Mouse (Mus musculus) frontal cortex, adult (tissue): ENCODE results near the gene Nup210l.
"Not testable (repeated sequence)": the region's sequence is repeated elsewhere in the genome, so short reads cannot be mapped to it uniquely, and the experiment has no call there.

Experiments
- ATAC-seq: cut with Nextera tagmentation; 2 replicates; pipeline ENCODE4 v1.9.2; 2017; ENCODE audit warnings: mild to moderate bottlenecking, moderate library complexity, mixed read lengths; ENCODE audit not compliant: low TSS enrichment

Gene Nup210l

DNA sequence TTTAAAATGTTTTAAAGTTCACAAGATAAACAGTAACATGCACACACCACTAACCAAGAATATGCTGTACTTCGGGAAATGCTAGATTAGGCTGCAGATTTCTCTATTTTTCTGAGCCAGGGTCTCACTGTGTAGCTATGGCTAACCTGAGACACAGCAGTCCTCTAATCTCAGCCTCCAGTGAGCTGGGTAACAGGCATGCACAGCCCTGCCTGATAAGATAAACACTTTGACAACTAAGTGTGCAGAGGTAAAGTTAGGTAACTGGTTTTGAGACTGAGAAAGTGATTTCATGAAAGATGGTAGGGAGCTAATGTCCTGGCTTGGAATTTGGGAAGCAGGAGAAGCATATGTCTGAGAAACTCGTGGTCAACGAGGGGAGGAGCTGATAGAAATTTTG lies 9.5 kb upstream of the Nup210l start:
- ATAC-seq: no peak

DNA sequence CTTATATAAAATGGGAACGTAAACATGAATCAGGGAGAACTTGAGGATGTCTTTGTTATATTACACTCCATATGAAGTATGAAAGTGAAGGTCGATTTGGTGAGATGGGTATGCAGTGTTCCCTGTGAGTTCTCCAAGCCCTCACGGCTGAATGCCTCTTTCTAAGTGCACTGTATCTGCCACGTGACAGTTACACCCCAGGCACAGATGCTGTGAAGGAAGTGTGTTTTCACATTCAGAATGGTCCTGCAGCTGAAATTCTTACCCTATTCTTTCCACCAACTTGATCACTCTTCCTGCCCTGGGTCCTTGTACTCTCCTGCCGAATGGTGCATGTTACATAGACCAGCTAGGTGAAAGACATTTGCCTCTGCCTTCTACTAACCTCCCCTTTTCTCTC lies 6.0 kb upstream of the Nup210l start:
- peak; percentile 75 for ATAC-seq

DNA sequence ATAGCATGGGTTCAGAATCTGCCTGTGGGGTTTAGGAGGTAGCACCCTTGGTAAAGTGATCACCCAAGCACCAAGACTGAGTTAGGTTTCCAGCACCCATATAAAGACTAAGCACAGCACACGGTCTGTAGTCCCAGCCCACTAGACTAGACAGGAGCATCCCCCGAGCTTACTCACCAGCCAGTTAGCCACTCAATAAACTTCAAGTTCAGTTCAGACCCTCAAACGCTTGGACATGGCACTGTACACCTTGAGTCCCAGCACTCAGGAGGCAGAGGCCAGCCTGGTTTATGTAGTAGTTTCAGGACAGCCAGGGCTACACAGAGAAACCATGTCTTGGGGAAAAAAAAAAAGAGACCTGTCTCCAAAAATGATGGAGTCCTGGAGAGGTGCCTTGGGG lies 2.9 kb upstream of the Nup210l start:
- no peak for ATAC-seq

- ATAC-seq: no peak
Observed at GRCm38 (mm10) chr3:90101673-90102072, 2.3 kb upstream of the Nup210l start.

GRCm38 (mm10) chr3:90102239-90102638 lies 1.7 kb upstream of the Nup210l start:
- no peak for ATAC-seq

DNA sequence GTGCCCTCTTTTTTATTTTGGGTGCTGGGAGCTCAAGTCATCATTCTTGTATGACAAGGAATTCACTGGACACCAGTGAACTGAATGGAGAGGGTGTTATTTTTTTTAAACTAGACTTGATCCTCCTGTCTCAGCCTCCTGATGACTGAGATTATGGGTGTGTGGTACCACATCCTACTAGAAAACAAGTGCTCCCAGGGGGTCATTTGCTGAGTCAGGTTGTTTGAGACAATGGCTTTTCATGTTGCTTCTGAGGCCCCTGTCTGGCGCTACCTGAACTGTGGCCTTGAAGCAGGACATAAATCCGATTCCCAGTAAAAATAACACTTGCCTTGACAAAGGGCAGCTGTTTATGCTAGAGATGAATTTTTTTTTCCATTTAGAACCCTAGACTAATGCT lies 756 bp upstream of the Nup210l start:
- no peak for ATAC-seq

GRCm38 (mm10) chr3:90111706-90112105 lies 7.8 kb downstream of the Nup210l start:
- ATAC-seq: peak; percentile 95

- ATAC-seq: no peak
Observed at GRCm38 (mm10) chr3:90114342-90114741, 10.4 kb downstream of the Nup210l start.

- no peak for ATAC-seq
Observed at GRCm38 (mm10) chr3:90115526-90115925, 11.6 kb downstream of the Nup210l start.

DNA sequence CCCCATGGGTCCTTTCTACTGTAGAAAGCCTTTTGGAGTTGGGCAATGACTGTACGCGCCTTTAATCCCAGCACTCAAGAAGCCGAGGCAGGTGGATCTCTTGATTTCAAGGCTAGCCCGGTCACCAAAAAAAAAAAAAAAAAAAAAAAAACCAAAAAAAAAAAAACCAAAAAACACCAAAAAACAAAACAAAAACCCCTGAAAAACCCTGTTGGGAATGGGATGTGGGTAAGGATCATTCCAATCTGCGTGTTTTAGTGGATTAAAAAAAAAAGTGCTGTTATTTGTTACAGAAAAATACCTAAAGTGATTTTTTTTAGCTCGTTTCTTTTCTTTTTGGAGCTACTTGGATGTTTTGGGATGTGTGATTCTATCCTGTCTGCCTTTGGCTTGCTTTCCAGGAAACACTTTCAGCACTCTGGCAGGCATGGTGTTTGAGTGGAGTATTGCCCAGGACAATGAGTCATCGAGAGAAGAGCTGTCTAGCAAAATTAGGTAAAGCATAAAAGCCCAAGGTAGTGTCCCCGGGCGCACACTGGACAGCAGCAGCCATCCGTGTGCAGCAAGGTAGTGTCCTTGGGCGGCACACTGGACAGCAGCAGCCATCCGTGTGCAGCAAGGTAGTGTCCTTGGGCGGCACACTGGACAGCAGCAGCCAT lies 14.3 kb downstream of the Nup210l start:
- peak; percentile 97 for ATAC-seq

- ATAC-seq: not testable (repeated sequence)
Observed at GRCm38 (mm10) chr3:90122036-90122435, 18.1 kb downstream of the Nup210l start.

DNA sequence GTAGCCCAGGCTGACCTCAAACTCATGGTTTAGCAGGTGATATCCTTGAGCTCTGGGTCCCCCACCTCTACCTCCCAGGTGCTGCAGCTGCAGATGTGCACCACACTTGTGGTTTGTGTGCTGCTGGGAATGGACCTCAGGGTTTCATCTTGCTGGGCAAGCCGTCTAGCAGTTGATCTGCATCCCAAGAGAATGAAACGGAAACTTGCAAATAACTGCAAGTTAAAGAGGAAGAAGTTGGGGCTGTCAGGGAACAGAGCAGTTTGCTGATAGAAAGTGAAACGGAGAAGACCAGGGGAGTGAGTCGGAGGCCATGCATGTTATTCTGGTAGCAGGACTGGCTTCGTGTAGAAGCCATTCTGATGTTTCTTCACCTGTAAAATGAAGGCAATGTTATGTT lies 21.8 kb downstream of the Nup210l start:
- ATAC-seq: no peak

- peak; percentile 95 for ATAC-seq
Observed at GRCm38 (mm10) chr3:90127881-90128280, 23.9 kb downstream of the Nup210l start.

DNA sequence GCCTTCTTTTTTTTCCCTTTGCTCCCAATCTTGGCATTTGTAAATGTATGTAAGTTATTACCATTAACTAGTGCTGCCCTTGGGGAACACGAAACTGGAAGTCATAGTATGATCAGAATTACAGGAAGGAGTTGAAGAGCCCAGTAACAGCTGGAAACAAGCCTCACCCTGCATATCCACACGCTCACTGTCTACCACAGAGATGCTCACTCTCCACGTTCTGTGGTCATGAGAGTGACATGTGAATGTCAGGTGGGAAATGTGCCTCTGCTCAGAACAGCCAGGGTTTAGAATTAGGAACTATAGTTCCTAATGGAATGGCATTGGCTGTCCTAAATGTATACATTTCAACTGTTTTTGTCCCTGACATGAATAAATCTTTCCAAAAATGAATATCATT lies 28.8 kb downstream of the Nup210l start:
- ATAC-seq: no peak

DNA sequence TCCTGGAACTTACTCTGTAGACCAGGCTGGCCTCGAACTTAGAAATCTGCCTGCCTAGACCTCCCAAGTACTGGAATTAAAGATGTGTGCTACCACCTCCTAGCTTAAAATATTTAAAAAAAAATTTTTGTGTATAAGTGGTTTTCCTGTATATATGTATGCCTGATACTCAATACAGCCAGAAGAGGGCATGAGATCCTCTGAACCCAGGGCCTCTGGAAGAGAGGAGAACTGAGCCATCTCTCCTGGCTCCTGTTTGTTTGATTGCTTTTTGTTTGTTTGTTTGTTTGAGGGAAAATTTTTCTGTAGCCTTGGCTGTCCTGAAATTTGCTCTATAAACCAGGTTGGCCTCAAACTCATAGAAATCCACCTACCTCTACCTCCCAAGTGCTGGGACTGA lies 29.4 kb downstream of the Nup210l start:
- ATAC-seq: no peak

GRCm38 (mm10) chr3:90134483-90134882 lies 30.6 kb downstream of the Nup210l start:
- no peak for ATAC-seq

- no peak for ATAC-seq
Observed at GRCm38 (mm10) chr3:90134993-90135392, 31.1 kb downstream of the Nup210l start.

DNA sequence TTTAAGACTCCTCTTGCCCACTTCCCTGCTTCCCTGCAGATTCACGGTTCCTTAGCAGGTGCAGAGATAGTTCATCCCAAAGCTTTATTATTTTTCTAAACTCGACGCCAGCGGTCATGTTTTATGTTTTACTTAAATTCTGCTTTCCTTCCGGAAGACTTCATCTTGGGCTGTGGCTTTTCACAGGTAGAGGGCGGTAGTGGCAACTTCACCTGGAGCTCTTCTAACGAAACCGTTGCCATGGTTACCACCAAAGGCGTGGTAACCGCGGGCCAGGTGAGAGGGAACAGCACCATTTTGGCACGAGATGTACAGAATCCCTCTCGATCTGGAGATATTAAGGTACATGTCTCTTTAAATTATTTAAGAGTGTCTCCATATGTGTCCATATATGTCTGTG lies 32.7 kb downstream of the Nup210l start:
- ATAC-seq: no peak

GRCm38 (mm10) chr3:90137606-90138005 lies 33.7 kb downstream of the Nup210l start:
- no peak for ATAC-seq

GRCm38 (mm10) chr3:90139962-90140361 lies 36.0 kb downstream of the Nup210l start:
- no peak for ATAC-seq

DNA sequence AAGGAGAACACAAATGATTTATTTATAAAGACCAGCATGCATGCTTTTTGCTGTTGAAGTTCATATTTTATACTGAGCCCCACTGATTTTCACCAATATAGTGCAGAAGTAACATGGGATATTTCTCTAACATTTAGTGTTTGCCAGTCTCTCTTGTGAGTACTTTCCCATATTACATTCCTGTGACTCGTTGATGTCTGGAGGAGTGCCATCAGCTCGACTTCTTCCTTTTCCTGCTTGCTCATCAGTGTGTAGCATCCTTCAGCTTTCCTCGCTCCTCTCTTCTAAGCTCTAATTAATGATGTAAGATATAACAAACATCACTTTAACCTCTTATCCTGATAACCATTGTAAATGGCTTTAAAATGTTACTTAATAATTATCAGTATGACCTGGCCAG lies 41.5 kb downstream of the Nup210l start:
- ATAC-seq: no peak

DNA sequence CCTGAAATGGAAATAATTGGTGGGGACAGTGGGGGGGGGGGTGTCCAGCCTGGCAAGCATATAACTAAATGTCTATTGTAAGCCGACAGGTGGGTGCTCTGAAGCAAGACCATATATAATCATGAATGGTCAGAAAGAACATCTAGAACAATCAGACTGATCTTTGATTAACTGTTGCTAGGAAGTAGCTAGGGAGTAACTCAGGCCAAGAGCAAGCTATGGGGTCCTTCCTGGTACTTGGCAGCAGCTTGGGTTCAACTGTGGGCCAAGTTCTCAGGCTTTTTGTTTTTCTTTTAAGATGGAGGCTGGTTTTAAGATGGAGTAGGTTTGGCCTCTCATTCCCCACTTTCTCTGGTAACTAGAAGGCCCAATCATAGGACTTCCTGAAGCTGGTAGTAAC lies 42.7 kb downstream of the Nup210l start:
- ATAC-seq: no peak

DNA sequence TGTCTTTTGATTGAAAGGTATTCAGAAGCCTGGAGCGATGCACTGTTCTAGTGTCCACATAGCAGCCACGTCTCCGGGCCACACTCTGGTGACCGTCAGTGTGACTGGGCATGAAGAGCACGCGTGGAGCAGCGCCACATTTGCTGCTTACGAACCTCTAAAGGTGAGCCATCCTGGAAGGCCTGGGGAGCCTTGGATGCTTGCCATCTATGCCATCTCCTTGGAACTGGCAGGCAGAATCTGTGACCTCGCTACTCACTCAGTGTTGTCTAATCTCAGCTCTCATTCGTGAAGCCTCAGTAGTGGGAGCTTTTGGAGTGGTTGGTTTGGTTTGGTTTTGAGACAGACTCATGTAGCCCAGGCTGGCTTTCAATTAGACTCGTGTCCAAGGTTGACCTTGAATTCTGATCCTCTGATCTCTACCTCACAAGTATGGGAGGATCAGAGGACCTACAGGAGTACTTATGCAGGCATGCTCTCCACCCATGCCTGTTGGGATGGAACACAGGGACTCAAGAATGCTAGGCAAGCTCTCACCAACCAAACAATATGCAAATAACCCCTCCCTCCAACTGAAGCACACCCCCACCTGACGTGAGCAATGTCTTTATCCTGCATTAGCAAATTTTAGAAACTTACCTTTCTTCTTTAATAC lies 47.3 kb downstream of the Nup210l start:
- ATAC-seq: no peak

- no peak for ATAC-seq
Observed at GRCm38 (mm10) chr3:90155996-90156395, 52.1 kb downstream of the Nup210l start.
